Mouse (Mus musculus) neutrophil, adult 83 days (primary cell): ENCODE measurements around the gene Olfr555. TPM values are rescaled to one million over a fixed set of nuclear protein-coding genes. Genes with fewer than 3 reads are reported as not detected.

Experiments
- total RNA-seq, 2 experiments: library from RNA; stranded (reverse); gene quantifications; one replicate each; pipeline ENCODE4 v1.2.4; 2023

Gene Olfr555
- not detected for total RNA-seq

DNA sequence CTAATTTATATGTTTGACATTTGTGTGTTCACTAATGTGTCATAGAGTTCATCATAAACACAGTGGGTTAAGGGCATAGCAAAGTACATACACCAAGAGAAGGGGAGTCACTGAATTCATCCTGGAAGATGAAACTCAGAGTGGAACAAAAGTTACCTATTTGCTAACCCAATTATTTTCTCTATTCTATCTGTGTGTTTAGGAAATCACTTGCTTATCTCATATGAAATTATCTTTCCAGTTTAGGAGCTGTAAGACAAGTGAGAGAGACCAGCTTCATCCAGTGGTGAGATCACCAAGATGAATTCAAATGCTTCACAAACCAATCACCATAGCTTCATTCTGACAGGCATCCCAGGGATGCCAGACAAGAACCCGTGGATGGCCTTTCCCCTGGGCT lies at the start of gene Olfr555:
Olfr555 (plus strand) TSS at position 301 of the 400 bp plus-strand sequence.

DNA sequence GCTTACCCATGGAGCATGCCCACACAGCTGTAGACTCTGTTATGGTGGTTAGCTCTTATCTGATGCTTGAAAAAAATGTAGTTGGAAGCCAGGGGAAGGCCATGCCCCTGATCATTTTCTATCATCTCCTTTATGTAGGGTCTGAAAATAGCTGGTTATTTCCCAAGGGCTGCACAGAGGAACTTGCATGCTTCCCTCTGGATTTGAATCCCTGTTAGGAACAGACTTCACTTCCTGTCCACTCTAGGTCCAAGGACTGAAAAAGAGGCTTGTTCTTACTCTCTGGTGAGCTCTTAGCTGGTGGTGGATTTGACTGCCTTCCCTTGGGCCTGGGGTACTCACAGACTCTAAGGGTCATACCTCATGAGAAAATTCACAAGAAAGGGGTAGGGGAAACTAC lies 40.5 kb upstream of the Olfr555 start, which contains the start of gene Olfr553:
Olfr553 (minus strand) TSS at position 101 of the 400 bp plus-strand sequence.

DNA sequence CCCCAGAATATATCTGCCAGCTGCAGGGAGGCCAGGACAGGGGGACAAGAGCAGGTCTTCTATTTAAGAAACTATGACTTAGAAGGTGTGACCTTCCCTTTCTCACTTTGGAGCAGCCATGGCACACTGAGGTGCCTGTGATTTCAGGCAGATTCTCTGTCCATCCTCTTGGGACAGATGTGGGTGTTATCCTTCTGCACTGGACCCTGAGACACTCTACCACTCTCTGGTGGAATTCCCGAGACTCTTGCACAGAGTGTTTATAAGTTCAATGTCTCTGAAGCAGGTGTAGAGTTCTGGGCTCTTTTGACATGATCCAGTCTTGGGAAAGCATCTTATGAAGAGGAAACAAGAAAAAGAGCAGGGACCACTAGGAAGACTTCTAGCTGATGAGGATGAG lies 20.5 kb upstream of the Olfr555 start, which contains the start of gene Olfr554:
Olfr554 (plus strand) TSS at position 301 of the 400 bp plus-strand sequence.

DNA sequence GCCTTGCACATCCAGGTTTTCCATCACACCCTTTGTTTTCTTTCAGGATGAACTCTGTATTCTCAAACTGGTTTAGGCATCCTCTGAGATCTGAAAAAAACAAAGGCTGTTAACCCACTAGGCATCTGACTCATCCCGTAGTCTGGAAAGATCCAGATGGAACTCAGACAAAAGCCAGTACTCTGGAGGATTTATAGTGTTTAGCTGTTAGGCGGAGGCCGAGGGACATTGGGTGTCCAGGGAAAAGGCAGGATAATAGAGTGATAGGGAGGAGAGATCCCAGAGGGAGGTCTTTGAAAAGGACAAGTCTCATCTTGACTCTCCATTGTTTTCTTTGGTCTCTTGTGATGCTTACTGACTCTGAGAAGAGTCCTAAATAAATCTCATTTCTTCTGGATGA lies 6.0 kb downstream of the Olfr555 start, which contains the start of gene Olfr556:
Olfr556 (plus strand) TSS at position 301 of the 400 bp plus-strand sequence.

DNA sequence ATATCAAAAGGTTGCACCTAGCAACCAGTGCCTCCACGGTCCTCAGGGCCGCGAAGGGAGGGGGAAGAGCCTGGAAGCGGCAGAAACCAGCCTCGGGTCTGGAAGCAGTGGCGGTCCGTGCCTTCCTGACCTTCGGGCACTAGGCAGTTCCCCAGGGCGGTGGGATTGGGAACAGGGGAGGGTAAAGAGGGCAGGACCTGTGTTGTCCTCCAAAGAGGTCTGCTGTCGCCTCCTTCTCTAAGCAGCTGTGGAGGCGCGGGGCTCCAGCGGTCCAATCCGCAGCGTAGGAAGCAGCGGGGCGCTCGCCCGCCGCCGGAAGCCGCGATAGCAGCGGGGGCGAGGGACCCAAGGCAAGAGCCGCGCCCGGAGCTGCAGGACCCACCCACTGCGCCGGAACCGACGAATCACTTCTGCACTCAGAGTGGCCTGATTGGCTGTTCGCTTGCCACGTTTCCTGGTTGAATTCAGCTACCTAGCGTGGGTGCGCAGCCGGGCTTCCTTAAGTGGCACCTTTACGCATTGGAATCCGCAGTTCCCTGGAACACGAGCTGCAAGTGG lies 28.4 kb downstream of the Olfr555 start, which contains the start of gene Trim68:
Trim68 (minus strand) TSS at position 384 of the 558 bp plus-strand sequence.

DNA sequence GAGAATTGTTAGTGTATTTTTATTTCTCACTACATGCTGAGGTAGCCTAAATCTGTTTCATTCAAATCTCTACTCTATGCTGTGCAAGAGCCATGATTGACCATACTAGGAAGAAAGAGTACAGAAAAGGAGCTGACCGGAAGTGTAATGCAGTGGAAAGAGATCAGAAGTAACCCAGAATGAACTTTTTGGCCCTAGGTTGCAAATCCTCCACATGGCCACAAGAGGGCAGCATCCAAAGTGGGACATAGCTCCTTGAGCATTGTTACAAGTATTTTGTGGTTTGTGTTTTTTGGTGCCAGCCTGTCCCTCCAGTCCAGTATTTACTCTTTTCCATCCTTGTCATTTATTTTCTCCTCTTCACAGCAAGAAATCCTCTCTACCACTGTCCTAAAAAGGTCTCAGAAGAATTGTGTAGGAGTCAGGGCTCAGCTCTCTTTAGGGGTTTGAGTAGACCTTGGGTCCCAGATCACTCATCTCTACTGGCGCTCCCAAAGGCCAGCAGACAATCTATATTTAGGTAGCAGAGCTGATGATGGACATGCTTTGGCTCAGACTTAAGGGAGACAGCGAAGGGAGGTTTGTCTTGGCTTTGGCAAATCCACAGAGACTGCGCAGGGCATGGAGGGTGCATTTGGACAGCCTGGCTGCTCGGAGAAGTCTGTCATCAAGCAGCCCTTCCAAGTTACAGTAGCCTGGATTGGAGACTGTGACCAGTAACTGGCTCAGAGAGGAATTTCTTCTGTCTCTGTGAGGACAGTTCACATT lies 36.9 kb downstream of the Olfr555 start, which contains the start of gene Olfr557:
Olfr557 (plus strand) TSS at position 553 of the 768 bp plus-strand sequence.

DNA sequence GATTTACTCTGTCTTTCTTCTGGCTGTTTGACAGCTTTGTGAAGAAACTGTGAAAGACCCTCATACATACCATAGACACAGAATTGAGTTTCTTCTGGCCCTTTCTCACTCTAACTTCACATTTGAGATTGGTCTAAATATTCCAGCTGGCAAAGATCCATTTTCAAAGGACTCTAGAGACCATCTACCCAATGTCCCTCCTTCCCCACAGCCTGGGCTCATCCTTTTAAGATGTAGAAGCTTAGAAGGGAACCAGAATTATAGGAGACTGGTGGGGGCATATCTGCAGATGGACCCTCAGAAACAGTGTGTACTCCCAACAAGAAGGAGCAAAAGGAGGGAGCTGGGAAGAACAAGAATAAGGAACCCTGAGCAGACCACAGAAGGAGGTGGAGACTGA lies 43.3 kb downstream of the Olfr555 start, which contains the start of gene Olfr558:
Olfr558 (plus strand) TSS at position 301 of the 400 bp plus-strand sequence.

Other genes starting within 250 kb of the Olfr555 start
- gene Rrm1, start 217.1 kb upstream of the Olfr555 start, total RNA-seq, result 100 to 1,000 TPM in 1 of 2 experiments, 10 to 100 TPM in 1; 97.4 to 110 TPM
- not detected for gene Olfr543, start 177.1 kb upstream of the Olfr555 start, total RNA-seq
- not detected for gene Olfr544, start 170.5 kb upstream of the Olfr555 start, total RNA-seq
- gene Olfr545, start 159.2 kb upstream of the Olfr555 start, total RNA-seq, result not detected
- not detected for gene Olfr547, start 124.1 kb upstream of the Olfr555 start, total RNA-seq
- not detected for gene Olfr548-ps1, start 117.9 kb upstream of the Olfr555 start, total RNA-seq
- gene Olfr549, start 109.0 kb upstream of the Olfr555 start, total RNA-seq, result not detected
- gene Trim21, start 93.3 kb upstream of the Olfr555 start, total RNA-seq, result 10 to 100 TPM; 10.7 to 12.5 TPM
- not detected for gene Olfr550, start 87.4 kb upstream of the Olfr555 start, total RNA-seq
- gene Olfr551, start 66.9 kb upstream of the Olfr555 start, total RNA-seq, result not detected
- gene Olfr552, start 61.1 kb upstream of the Olfr555 start, total RNA-seq, result not detected
- not detected for gene Olfr553, start 40.6 kb upstream of the Olfr555 start, total RNA-seq
- gene Olfr554, start 20.4 kb upstream of the Olfr555 start, total RNA-seq, result not detected
- gene Olfr556, start 6.1 kb downstream of the Olfr555 start, total RNA-seq, result not detected
- gene Trim68, start 28.5 kb downstream of the Olfr555 start, total RNA-seq, result 1 to 10 TPM; 1.0 to 2.8 TPM
- gene Olfr557, start 37.1 kb downstream of the Olfr555 start, total RNA-seq, result not detected
- not detected for gene Olfr558, start 43.4 kb downstream of the Olfr555 start, total RNA-seq
- not detected for gene Olfr33, start 60.2 kb downstream of the Olfr555 start, total RNA-seq
- gene Olfr559, start 68.7 kb downstream of the Olfr555 start, total RNA-seq, result not detected
- gene Olfr560, start 100.5 kb downstream of the Olfr555 start, total RNA-seq, result not detected
- not detected for gene Olfr78, start 100.6 kb downstream of the Olfr555 start, total RNA-seq
- not detected for gene Olfr561, start 112.4 kb downstream of the Olfr555 start, total RNA-seq
- gene Olfr564, start 144.7 kb downstream of the Olfr555 start, total RNA-seq, result not detected
- gene Olfr566, start 199.9 kb downstream of the Olfr555 start, total RNA-seq, result not detected
- gene Olfr568, start 218.3 kb downstream of the Olfr555 start, total RNA-seq, result not detected
- gene Olfr569, start 232.1 kb downstream of the Olfr555 start, total RNA-seq, result not detected
- gene Olfr570, start 235.8 kb downstream of the Olfr555 start, total RNA-seq, result not detected